Mouse (Mus musculus): ENCODE results near the gene Pigt. TPM values are rescaled to one million over a fixed set of nuclear protein-coding genes. Genes with fewer than 3 reads are reported as not detected.

The Pigt gene
- 61.4 TPM for total RNA-seq (2023)

DNA sequence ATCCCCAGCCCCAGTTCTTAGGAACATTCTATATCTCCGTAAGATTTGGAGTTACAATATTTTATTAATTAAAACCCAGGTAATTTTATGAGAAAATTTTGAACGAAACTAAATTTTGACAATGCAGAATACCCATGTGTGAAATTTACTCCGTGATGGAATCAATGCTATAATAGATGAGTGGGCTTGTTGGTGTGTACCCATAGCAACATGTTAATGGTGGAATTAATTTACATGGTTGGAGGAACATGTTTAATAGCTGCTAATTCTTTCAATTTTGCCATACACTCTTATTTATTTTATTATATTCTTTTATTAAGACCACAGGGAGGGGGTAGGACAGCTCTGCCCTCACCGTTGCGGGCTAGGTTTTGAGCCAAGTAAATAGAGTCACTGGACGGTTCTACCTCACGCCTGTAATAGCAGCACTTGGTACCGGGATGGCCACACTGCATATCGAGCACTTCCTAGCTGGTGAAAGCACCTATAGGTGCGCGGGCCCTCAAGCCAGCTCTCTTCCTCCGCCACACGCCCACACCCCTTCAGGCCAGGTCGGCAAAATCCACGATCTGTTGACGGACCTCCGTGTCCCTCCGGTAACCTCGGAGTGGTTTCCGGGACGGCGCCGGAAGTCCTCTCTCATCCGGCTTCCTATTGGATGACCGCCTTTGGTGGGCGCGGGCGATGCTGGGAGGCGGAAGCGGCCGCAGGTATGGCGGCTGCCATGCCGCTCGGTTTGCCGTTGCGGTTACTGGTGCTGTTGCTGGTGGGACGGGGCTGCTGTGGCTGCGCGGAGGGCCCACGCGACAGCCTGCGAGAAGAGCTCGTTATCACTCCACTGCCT is at the start of gene Pigt:
TSS of gene Pigt (plus strand) at position 674 of the 844 bp plus-strand sequence.

DNA sequence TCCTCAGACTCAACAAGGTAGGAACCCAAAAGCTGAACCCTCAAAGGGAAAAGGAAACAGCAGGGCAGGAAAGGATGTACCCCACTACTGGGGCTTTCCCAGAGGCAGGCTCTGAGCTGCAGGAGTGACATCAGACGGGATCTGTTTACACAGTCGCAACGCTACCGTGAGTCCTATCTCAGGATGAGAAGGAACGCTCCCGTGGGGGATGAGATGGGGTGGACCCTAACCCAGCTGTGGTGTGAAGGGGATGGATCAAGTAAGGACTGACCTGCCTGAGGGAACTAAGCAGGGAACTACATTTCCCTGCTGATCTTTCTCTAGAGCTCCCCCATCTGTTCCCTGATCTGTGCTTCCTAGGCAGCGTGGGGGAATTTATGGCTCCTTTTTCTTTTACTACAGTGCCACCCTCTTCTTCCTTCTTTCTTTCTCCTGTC is 40.4 kb upstream of the Pigt start, which contains the start of gene Sys1:
TSS of gene Sys1 (plus strand) at position 101 of the 437 bp plus-strand sequence.

DNA sequence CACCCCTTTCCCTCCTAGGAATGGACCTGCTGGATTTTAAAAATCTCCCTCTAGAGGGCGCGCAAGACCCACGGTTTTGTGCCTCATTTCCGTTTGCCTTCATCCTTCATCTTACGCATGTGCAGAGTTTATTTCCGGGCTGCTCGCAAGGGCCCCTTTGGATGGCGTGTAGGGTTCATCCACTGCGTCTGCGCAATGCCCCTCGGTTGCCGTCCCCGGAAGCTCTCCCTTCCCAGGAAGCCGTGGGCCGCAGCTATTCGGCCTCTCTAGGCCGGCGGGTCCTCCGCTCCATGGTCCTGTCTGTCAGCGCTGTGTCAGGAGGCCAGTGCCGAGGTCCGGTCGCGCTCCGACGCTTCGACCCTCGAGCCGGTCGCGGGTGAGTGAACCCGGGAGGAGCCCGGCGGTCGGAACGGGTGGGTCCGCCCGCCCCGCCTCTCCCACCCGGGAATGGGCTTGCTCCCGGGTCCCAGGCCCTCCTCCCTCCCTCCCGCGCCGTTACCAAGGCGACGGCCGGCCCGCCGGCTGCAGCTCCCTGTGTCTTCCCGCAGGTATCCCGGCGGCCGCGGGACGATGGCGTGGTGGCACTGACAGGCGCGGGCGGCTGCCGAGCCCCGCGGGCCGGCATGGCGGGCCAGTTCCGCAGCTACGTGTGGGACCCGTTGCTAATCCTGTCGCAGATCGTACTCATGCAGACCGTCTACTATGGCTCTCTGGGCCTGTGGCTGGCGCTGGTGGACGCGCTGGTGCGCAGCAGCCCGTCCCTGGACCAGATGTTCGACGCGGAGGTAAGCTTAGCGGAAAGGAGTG is 36.4 kb upstream of the Pigt start, which contains the start of gene Gm20458:
TSS of gene Gm20458 (plus strand) at position 223 of the 807 bp plus-strand sequence.

DNA sequence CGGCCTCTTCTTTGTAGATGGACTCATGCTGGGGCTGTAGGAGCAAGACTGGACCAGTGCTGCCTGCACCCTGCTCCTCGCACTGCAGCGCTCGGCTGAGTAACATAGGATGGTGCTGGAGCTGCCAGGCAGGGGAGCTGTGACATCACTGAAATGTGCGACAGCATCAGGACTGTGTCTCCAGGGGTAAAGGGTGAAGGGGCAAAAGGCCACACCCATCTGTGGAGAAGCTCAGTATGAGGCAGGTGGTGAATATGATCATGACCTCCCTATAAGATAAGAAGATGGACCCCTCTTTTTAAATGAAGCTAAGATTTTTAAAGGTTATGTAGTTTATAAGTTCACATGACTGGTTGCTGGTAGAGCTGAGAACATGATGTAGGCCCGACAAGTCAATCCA is 23.7 kb upstream of the Pigt start, which contains the start of gene Trp53tg5:
TSS of gene Trp53tg5 (minus strand) at position 101 of the 400 bp plus-strand sequence.

DNA sequence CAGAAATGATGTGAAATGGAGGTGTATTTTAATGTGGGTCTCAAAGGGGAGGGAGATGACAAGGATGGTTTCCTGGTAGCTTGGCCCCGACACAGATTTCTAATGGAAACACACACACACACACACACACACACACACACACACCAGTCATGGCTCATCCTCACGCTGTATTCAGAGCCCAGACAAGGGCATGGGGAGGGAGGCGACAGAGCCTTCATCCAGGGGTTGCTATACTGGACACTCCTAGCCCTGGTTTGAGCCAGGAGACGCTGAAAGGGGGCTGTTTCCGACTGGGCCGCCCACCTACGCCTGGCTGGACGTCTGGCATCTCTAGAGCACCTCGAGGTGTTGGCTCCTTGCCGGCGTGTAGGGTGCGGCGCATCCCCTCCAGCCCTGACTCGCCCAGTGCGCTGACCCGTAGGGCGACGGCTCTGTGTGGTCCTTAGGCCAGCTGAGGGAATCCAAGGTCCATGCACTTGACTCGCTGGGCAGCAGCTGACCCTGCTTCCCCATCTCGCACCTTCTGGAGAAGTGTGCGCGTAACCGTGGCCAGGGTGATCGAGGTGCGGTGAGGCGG is 11.6 kb upstream of the Pigt start, which contains the start of gene Dbndd2:
TSS of gene Dbndd2 (plus strand) at position 426 of the 577 bp plus-strand sequence.

Other genes with a start within 250 kb of the Pigt start
- not detected for gene Svs3b, start 240.9 kb upstream of the Pigt start, total RNA-seq (2023)
- gene Svs4, start 219.1 kb upstream of the Pigt start, total RNA-seq (2023): not detected
- gene Svs3a, start 208.3 kb upstream of the Pigt start, total RNA-seq (2023): not detected
- gene Svs6, start 180.8 kb upstream of the Pigt start, total RNA-seq (2023): not detected
- gene Svs5, start 164.8 kb upstream of the Pigt start, total RNA-seq (2023): not detected
- 15.5 TPM for gene Slpi, start 108.4 kb upstream of the Pigt start, total RNA-seq (2023)
- gene Rbpjl, start 94.4 kb upstream of the Pigt start, total RNA-seq (2023): not detected
- gene Matn4, start 92.4 kb upstream of the Pigt start, total RNA-seq (2023): 0.65 TPM
- gene Sdc4, start 53.6 kb upstream of the Pigt start, total RNA-seq (2023): 7.3 TPM
- 49.4 TPM for gene Sys1, start 40.6 kb upstream of the Pigt start, total RNA-seq (2023)
- 4.0 TPM for gene Gm20458, start 36.6 kb upstream of the Pigt start, total RNA-seq (2023)
- gene Trp53tg5, start 23.8 kb upstream of the Pigt start, total RNA-seq (2023): not detected
- 3.6 TPM for gene Dbndd2, start 11.4 kb upstream of the Pigt start, total RNA-seq (2023)
- 1.9 TPM for gene Wfdc2, start 64.9 kb downstream of the Pigt start, total RNA-seq (2023)
- not detected for gene Spint3, start 75.9 kb downstream of the Pigt start, total RNA-seq (2023)
- not detected for gene Wfdc6a, start 87.9 kb downstream of the Pigt start, total RNA-seq (2023)
- not detected for gene Eppin, start 96.1 kb downstream of the Pigt start, total RNA-seq (2023)
- not detected for gene Wfdc6b, start 116.0 kb downstream of the Pigt start, total RNA-seq (2023)
- gene Wfdc8, start 116.1 kb downstream of the Pigt start, total RNA-seq (2023): not detected
- gene Wfdc16, start 141.3 kb downstream of the Pigt start, total RNA-seq (2023): not detected
- gene Wfdc10, start 158.5 kb downstream of the Pigt start, total RNA-seq (2023): not detected
- gene Wfdc9, start 159.1 kb downstream of the Pigt start, total RNA-seq (2023): not detected
- gene Wfdc11, start 176.6 kb downstream of the Pigt start, total RNA-seq (2023): not detected
- gene Wfdc13, start 187.6 kb downstream of the Pigt start, total RNA-seq (2023): not detected
- gene Spint4, start 201.0 kb downstream of the Pigt start, total RNA-seq (2023): not detected
- gene Spint5, start 217.8 kb downstream of the Pigt start, total RNA-seq (2023): not detected
- gene Wfdc3, start 248.4 kb downstream of the Pigt start, total RNA-seq (2023): 0.35 TPM
- gene Dnttip1, start 248.5 kb downstream of the Pigt start, total RNA-seq (2023): 46.4 TPM